Mouse (Mus musculus): ENCODE data around the gene Prss22. TPM values are rescaled to one million over a fixed set of nuclear protein-coding genes. Genes with fewer than 3 reads are reported as not detected.
"Not testable (repeated sequence)": the region's sequence is repeated elsewhere in the genome, so short reads cannot be mapped to it uniquely, and the experiment has no call there.

The Prss22 gene
- total and polyA plus RNA-seq, 3 experiments: not detected

- TF ChIP-seq CTCF (IDR thresholded peaks at IDR 0.05) (no peak), EP300 (IDR thresholded peaks at IDR 0.05; ENCODE audit: insufficient read depth, low read depth, low read length) (no peak), POLR2A (IDR thresholded peaks at IDR 0.05; ENCODE audit: insufficient read depth, low read depth, low read length) (no peak)
- Histone ChIP-seq H3K27ac (no peak overlapping the region), H3K4me1 (ENCODE audit: control insufficient read depth, insufficient read depth, low read length) (no peaks in the 10 kb centered on the region), H3K9ac (ENCODE audit: low read depth, low read length) (no peak overlapping the region), H3K36me3 (ENCODE audit: control insufficient read depth, insufficient read depth, low read length) (no peaks in the 10 kb centered on the region), H3K4me3 (no peak overlapping the region), H3K27me3 (ENCODE audit: control insufficient read depth, insufficient read depth, low read length) (no peaks in the 10 kb centered on the region), H3K79me2 (replicated peaks; ENCODE audit: control insufficient read depth, insufficient read depth, low read length) (no peaks in the 10 kb centered on the region)
- intact Hi-C loops (cut with DNase I): no loop called here
- no peak for DNase-seq
- 49% methylated on average over 2 of the region's 2 CpGs for WGBS
These were observed 48.8 kb downstream of the Prss22 start for GRCm38 (mm10) chr17:23949068-23949467.

- WGBS: 79% methylated on average over 4 of the region's 4 CpGs
- H3K79me2 ChIP-seq (replicated peaks; ENCODE audit: control insufficient read depth, insufficient read depth, low read length); H3K4me3 ChIP-seq; H3K36me3 ChIP-seq (ENCODE audit: control insufficient read depth, insufficient read depth, low read length); H3K4me1 ChIP-seq (ENCODE audit: control insufficient read depth, insufficient read depth, low read length); H3K9ac ChIP-seq (ENCODE audit: low read depth, low read length); intact Hi-C loops (cut with DNase I); DNase-seq; H3K27ac ChIP-seq; H3K27me3 ChIP-seq (ENCODE audit: control insufficient read depth, insufficient read depth, low read length): not testable (repeated sequence)
These were observed 50.4 kb downstream of the Prss22 start for GRCm38 (mm10) chr17:23947486-23947885.

Small RNAs within 50 kb of the gene (microRNA-seq; reads per million reads assigned to microRNA genes)
- 0 reads per million in 2 experiments for gene Gm27700

Other genes starting within 250 kb of the Prss22 start
- gene Flywch1, start 226.5 kb downstream of the Prss22 start, total RNA-seq (2021): 10 to 100 TPM; 39.4 to 40.1 TPM
- 25.9 and 33.4 TPM in 2 replicates for gene Flywch1, start 226.5 kb downstream of the Prss22 start, polyA plus RNA-seq (2012; rRNA removed)
- under 1 TPM; 0.27 to 0.50 TPM for gene Flywch2, start 212.0 kb downstream of the Prss22 start, total RNA-seq (2021)
- gene Flywch2, start 212.0 kb downstream of the Prss22 start, polyA plus RNA-seq (2012; rRNA removed): 1.3 and 1.5 TPM in 2 replicates
- 100 to 1,000 TPM; 157 to 161 TPM for gene Srrm2, start 207.6 kb downstream of the Prss22 start, total RNA-seq (2021)
- gene Srrm2, start 207.6 kb downstream of the Prss22 start, polyA plus RNA-seq (2012; rRNA removed): 318 and 320 TPM in 2 replicates
- gene Elob, start 169.0 kb downstream of the Prss22 start, total RNA-seq (2021): 100 to 1,000 TPM; 325 to 371 TPM
- 384 and 511 TPM in 2 replicates for gene Elob, start 169.0 kb downstream of the Prss22 start, polyA plus RNA-seq (2012; rRNA removed)
- gene Prss33, start 162.0 kb downstream of the Prss22 start, total RNA-seq (2021): not detected
- not detected in 2 replicates for gene Prss33, start 162.0 kb downstream of the Prss22 start, polyA plus RNA-seq (2012; rRNA removed)
- gene Prss32, start 154.2 kb downstream of the Prss22 start, total RNA-seq (2021): not detected
- 0.16 TPM in 1 of 2 replicates, not detected in the other for gene Prss32, start 154.2 kb downstream of the Prss22 start, polyA plus RNA-seq (2012; rRNA removed)
- under 1 TPM in 1 of 2 experiments, not detected in 1; 0.29 TPM for gene Prss41, start 153.9 kb downstream of the Prss22 start, total RNA-seq (2021)
- not detected in 2 replicates for gene Prss41, start 153.9 kb downstream of the Prss22 start, polyA plus RNA-seq (2012; rRNA removed)
- not detected for gene Prss21, start 130.0 kb downstream of the Prss22 start, total RNA-seq (2021)
- not detected in 2 replicates for gene Prss21, start 130.0 kb downstream of the Prss22 start, polyA plus RNA-seq (2012; rRNA removed)
- not detected for gene Dcpp1, start 117.2 kb downstream of the Prss22 start, total RNA-seq (2021)
- gene Dcpp1, start 117.2 kb downstream of the Prss22 start, polyA plus RNA-seq (2012; rRNA removed): not detected in 2 replicates
- gene Dcpp2, start 117.2 kb downstream of the Prss22 start, total RNA-seq (2021): not detected
- gene Dcpp2, start 117.2 kb downstream of the Prss22 start, polyA plus RNA-seq (2012; rRNA removed): not detected in 2 replicates
- not detected for gene Dcpp3, start 80.6 kb downstream of the Prss22 start, total RNA-seq (2021)
- not detected in 2 replicates for gene Dcpp3, start 80.6 kb downstream of the Prss22 start, polyA plus RNA-seq (2012; rRNA removed)
- gene Sbp, start 56.4 kb downstream of the Prss22 start, total RNA-seq (2021): not detected
- gene Sbp, start 56.4 kb downstream of the Prss22 start, polyA plus RNA-seq (2012; rRNA removed): not detected in 2 replicates
- not detected for gene Sbpl, start 42.8 kb downstream of the Prss22 start, total RNA-seq (2021)
- not detected in 2 replicates for gene Sbpl, start 42.8 kb downstream of the Prss22 start, polyA plus RNA-seq (2012; rRNA removed)
- gene Prss30, start 17.5 kb downstream of the Prss22 start, total RNA-seq (2021): not detected
- 0.12 TPM in 2 replicates for gene Prss30, start 17.5 kb downstream of the Prss22 start, polyA plus RNA-seq (2012; rRNA removed)
- gene Prss27, start 40.0 kb upstream of the Prss22 start, total RNA-seq (2021): not detected
- gene Prss27, start 40.0 kb upstream of the Prss22 start, polyA plus RNA-seq (2012; rRNA removed): not detected in 2 replicates
- 1 to 10 TPM; 8.4 to 9.1 TPM for gene Kctd5, start 75.4 kb upstream of the Prss22 start, total RNA-seq (2021)
- gene Kctd5, start 75.4 kb upstream of the Prss22 start, polyA plus RNA-seq (2012; rRNA removed): 9.8 and 12.8 TPM in 2 replicates
- gene Pdpk1, start 152.8 kb upstream of the Prss22 start, total RNA-seq (2021): 10 to 100 TPM; 42.5 to 49.1 TPM
- 10.4 and 20.6 TPM in 2 replicates for gene Pdpk1, start 152.8 kb upstream of the Prss22 start, polyA plus RNA-seq (2012; rRNA removed)
- gene Amdhd2, start 165.7 kb upstream of the Prss22 start, total RNA-seq (2021): 10 to 100 TPM in 1 of 2 experiments, 1 to 10 TPM in 1; 9.0 to 10.2 TPM
- gene Amdhd2, start 165.7 kb upstream of the Prss22 start, polyA plus RNA-seq (2012; rRNA removed): 11.5 and 17.7 TPM in 2 replicates
- 100 to 1,000 TPM; 219 to 255 TPM for gene Atp6v0c, start 171.6 kb upstream of the Prss22 start, total RNA-seq (2021)
- gene Atp6v0c, start 171.6 kb upstream of the Prss22 start, polyA plus RNA-seq (2012; rRNA removed): 732 and 788 TPM in 2 replicates
- 10 to 100 TPM; 10.3 to 11.0 TPM for gene Tbc1d24, start 207.5 kb upstream of the Prss22 start, total RNA-seq (2021)
- gene Tbc1d24, start 207.5 kb upstream of the Prss22 start, polyA plus RNA-seq (2012; rRNA removed): 11.3 and 29.1 TPM in 2 replicates
- 1 to 10 TPM in 1 of 2 experiments, under 1 TPM in 1; 0.97 to 1.0 TPM for gene Ntn3, start 211.4 kb upstream of the Prss22 start, total RNA-seq (2021)
- gene Ntn3, start 211.4 kb upstream of the Prss22 start, polyA plus RNA-seq (2012; rRNA removed): 0.64 and 1.1 TPM in 2 replicates
- 1 to 10 TPM; 2.0 TPM for gene Tedc2, start 222.8 kb upstream of the Prss22 start, total RNA-seq (2021)
- gene Tedc2, start 222.8 kb upstream of the Prss22 start, polyA plus RNA-seq (2012; rRNA removed): 3.8 and 5.2 TPM in 2 replicates

Measured in heart, adult 2 months (tissue).